Mouse (Mus musculus) limb, embryonic 13.5 days (tissue): ENCODE measurements at regions not wholly inside any gene's neighbourhood (a gene's known extent, or its start where the extent isn't known, plus 50 kb on each side); places are given as distances from the start of the nearest gene placed in this dataset.

Experiments used
- ATAC-seq: fragments of 200-750 bp; cut with Nextera tagmentation; 2 replicates; pipeline ENCODE4 v1.8.0; 2017; ENCODE audit warnings: low read depth, moderate number of reproducible peaks, moderate TSS enrichment; ENCODE audit not compliant: low FRiP score
- H3K27ac ChIP-seq: fragments of 300-500 bp; sonication (generic); 2 replicates; pipeline ENCODE4 v1.5.1; 2015; ENCODE audit warnings: inconsistent platforms, mild to moderate bottlenecking, moderate library complexity
- H3K27me3 ChIP-seq: fragments of 300-500 bp; sonication (generic); 2 replicates; pipeline ENCODE4 v1.6.1; 2015; ENCODE audit warnings: mild to moderate bottlenecking, inconsistent platforms
- H3K36me3 ChIP-seq: fragments of 300-500 bp; sonication (generic); 2 replicates; pipeline ENCODE4 v1.6.1; 2015; ENCODE audit warnings: inconsistent platforms, mild to moderate bottlenecking, moderate library complexity
- H3K4me1 ChIP-seq: fragments of 300-500 bp; sonication (generic); 2 replicates; pipeline ENCODE4 v1.6.1; 2015; ENCODE audit warnings: inconsistent platforms
- H3K4me2 ChIP-seq: fragments of 300-500 bp; sonication (generic); replicated peaks from 2 replicates; pipeline ENCODE4 v1.6.1; 2015; ENCODE audit warnings: inconsistent platforms, mild to moderate bottlenecking, moderate library complexity
- H3K4me3 ChIP-seq: fragments of 300-500 bp; sonication (generic); 2 replicates; pipeline ENCODE4 v1.5.1; 2015; ENCODE audit warnings: moderate library complexity, mild to moderate bottlenecking, inconsistent platforms
- H3K9ac ChIP-seq: fragments of 300-500 bp; sonication (generic); 2 replicates; pipeline ENCODE4 v1.6.1; 2015; ENCODE audit warnings: mild to moderate bottlenecking, inconsistent platforms
- H3K9me3 ChIP-seq: fragments of 300-500 bp; sonication (generic); 2 replicates; pipeline ENCODE4 v1.6.1; 2016; ENCODE audit warnings: inconsistent platforms
- WGBS: fragments of 180-500 bp; shearing (Covaris S2); methylation state at CpG from one replicate; pipeline ENCODE4 v1.1.7; 2015; 5-methylcytosine and 5-hydroxymethylcytosine counted together

DNA sequence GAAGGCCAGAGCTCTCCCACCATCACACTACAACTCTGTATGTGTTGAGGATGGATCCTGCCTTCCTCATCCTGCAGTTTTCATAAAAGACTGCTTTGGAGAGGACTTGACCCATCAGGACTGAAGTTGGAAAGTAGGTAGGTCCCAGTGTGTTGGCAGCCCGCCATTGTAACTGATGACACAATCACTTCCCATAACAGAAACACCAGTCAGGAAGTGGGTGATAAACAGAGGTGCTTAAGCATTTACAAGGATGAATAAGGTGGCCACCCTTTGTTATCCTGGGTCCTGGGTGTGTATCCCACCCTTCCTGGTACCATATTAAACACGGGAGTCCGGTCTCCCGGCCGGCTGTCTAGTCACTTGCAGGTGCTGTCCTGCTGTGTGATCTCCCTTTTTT, 118.3 kb downstream of the Snx10 start:
- Histone ChIP-seq H3K4me1 (no peaks in the 10 kb centered on the region), H3K27ac (no peak overlapping the region), H3K4me2 (no peak overlapping the region), H3K9ac (no peak overlapping the region), H3K4me3 (no peak overlapping the region), H3K27me3 (no peaks in the 10 kb centered on the region), H3K9me3 (no peaks in the 10 kb centered on the region), H3K36me3 (no peaks in the 10 kb centered on the region)
- WGBS, result 79% methylated on average over 5 of the region's 5 CpGs
- no peak for ATAC-seq

DNA sequence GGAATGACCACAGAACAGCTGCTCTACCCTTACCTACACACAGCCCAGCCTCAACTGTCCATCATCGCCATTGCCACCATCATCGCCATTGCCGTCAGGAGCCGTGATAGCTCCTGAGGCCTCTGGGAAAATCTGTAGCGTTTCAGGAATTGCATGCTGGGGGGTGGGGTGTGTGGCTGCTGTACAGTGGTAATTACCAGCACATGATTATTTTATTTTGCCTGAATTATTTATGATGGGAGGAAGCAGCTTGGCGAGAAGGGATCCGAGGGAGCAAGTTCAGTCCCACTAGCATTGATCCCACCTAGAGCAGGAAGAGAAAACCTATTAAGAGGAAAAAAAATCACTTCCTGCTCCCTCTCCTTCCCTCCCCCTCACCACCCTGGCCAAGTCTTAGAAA, 125.1 kb downstream of the Snx10 start:
- H3K4me2 ChIP-seq, result no peak overlapping the region
- WGBS, result 64% methylated on average over 7 of the region's 7 CpGs
- no peaks in the 10 kb centered on the region for H3K9me3 ChIP-seq
- ATAC-seq, result no peak
- H3K4me1 ChIP-seq, result peaks cover 18% of the 10 kb centered on the region
- no peaks in the 10 kb centered on the region for H3K27me3 ChIP-seq
- no peak overlapping the region for H3K4me3 ChIP-seq
- no peak overlapping the region for H3K9ac ChIP-seq
- no peak overlapping the region; the same call in 1 of the 2 replicates for H3K27ac ChIP-seq
- no peaks in the 10 kb centered on the region for H3K36me3 ChIP-seq

DNA sequence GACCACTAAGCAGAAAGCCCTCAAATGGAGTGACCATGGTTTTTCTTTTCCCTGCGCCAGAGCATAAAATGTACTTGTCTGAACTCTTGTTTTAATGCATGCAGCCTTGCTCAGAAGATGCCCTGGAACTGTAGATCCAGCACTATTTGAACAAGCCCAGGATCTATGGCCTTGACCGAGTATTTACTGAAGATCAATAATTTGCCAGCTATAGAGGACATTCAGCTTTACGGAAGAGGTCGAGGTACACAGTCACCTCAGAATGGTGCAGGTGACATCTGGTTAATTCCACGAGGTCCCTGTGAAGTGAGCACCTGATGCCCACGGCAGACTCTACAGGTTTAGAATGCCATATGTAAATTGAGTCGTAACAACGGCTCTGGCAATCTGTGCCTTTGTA, 130.1 kb downstream of the Snx10 start:
- no peaks in the 10 kb centered on the region for H3K9me3 ChIP-seq
- WGBS, result 91% methylated on average over 8 of the region's 8 CpGs
- H3K27ac ChIP-seq, result no peak overlapping the region
- no peak for ATAC-seq
- no peak overlapping the region for H3K4me2 ChIP-seq
- H3K4me3 ChIP-seq, result no peak overlapping the region
- no peak overlapping the region for H3K9ac ChIP-seq
- H3K4me1 ChIP-seq, result peaks cover 28% of the 10 kb centered on the region
- no peaks in the 10 kb centered on the region for H3K36me3 ChIP-seq
- no peaks in the 10 kb centered on the region for H3K27me3 ChIP-seq

DNA sequence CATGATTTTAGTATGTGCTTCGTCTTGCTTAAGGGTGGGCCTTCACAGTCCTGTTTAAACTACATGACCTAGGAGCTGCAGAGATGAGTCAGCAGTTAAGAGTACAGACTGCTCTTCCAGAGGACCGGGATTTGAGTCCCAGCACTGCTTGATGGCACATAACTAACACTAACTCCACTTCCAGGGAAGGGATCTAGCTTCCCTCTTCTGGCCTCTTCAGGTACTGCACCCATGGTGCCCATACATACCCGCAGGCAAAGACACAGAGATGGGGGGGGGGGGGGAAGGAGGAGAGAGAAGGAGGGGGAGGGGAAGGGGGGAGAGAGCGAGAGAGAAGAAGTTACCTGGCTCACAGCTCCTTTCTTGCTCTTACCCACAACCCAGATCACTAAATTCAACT, 131.3 kb downstream of the Snx10 start:
- 93% methylated on average over 4 of the region's 4 CpGs for WGBS
- Histone ChIP-seq H3K27me3 (no peaks in the 10 kb centered on the region), H3K27ac (no peak overlapping the region), H3K9me3 (no peaks in the 10 kb centered on the region), H3K4me1 (peaks cover 18% of the 10 kb centered on the region), H3K9ac (no peak overlapping the region), H3K4me2 (no peak overlapping the region), H3K36me3 (no peaks in the 10 kb centered on the region), H3K4me3 (no peak overlapping the region)
- ATAC-seq, result no peak

DNA sequence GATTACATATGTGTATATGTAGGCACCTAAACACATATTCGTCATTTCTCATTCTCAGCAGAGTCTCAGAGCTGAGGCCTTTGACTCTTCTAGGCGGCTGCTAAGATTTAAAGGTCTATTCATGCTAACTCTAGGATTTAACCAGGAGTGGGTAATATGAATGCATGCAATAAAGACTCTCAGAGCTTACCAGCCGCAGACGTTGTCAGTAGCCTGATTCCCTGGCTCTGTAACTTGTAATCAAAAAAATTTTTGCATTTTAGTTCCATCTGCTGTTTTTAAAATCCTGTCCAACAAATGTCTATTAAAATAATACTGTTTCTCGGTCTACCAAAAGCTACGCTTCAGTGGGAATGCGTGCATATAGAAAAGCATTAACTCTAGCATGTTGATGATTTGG, 132.4 kb downstream of the Snx10 start:
- WGBS, result 74% methylated on average over 7 of the region's 7 CpGs
- H3K27me3 ChIP-seq, result no peaks in the 10 kb centered on the region

DNA sequence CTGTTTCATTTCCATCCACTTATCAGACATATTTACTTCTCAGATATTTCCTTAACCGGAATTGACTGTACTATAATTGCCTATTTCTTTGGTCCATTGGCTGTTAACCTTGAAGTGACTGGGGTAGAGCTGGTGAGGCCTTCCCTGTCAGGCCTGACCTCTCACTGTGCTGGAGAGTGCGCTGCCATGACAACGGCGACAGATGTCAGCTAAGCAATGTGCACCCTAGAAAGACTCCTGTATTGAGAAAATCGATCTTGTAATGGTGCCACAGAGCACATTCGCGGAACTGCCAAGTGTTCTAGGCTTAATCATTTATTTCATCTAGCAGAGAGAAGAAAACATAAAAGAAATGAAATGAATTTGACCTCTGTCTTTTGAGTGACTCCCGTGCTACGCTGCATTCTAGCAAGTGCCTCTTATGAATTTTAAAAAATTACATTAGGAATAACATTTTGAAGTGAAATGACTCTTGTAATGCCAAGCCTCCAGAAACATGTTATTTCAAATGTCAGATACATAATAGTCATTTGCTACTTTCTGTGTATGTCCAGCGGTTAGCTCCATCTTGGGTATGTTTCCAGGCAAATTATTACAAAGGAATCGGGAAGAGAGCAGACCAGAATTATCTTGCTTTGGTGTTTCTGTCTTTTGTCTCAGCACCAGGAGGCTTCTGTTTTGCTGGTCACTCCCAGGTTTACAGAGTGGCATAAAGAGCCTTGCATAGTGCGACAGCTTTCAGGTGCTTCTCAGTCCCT, 133.4 kb downstream of the Snx10 start:
- ATAC-seq, result no peak
- no peak overlapping the region for H3K9ac ChIP-seq
- no peaks in the 10 kb centered on the region for H3K36me3 ChIP-seq
- no peak overlapping the region for H3K4me2 ChIP-seq
- H3K4me1 ChIP-seq, result peaks cover 16% of the 10 kb centered on the region
- H3K9me3 ChIP-seq, result no peaks in the 10 kb centered on the region
- WGBS, result 70% methylated on average over 12 of the region's 12 CpGs
- H3K4me3 ChIP-seq, result no peak overlapping the region
- no peak overlapping the region for H3K27ac ChIP-seq
- no peaks in the 10 kb centered on the region for H3K27me3 ChIP-seq

More for the DNA sequence above, 132.4 kb downstream of the Snx10 start:
- Histone ChIP-seq H3K9me3 (no peaks in the 10 kb centered on the region), H3K27ac (no peak overlapping the region), H3K9ac (no peak overlapping the region), H3K4me3 (no peak overlapping the region), H3K4me2 (no peak overlapping the region), H3K4me1 (peaks cover 16% of the 10 kb centered on the region), H3K36me3 (no peaks in the 10 kb centered on the region)
- ATAC-seq, result no peak

DNA sequence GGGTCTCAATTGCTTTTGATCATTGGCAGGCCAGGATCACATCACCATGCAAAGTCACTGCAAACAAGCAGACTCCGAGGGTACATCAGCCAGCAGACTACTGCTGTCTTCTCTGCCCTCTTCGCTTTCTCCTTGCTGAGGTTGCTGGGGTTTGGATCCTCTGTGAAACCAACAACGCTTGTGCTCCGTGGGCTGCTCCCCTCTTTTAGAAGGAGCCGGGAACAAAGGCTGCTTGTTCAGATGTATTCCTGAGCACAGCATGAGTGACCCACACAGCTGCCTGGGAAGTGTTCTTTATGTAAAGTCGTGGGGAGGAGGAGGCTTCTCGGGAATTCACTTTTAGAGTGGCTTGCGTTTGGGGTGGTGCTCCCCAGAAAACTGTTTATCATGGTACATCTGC, 134.7 kb downstream of the Snx10 start:
- Histone ChIP-seq H3K4me2 (peak overlapping the region; percentile 23; the same call in 1 of the 2 replicates), H3K27ac (no peak overlapping the region), H3K9me3 (no peaks in the 10 kb centered on the region), H3K4me3 (no peak overlapping the region), H3K27me3 (no peaks in the 10 kb centered on the region), H3K4me1 (peaks cover 16% of the 10 kb centered on the region), H3K36me3 (no peaks in the 10 kb centered on the region), H3K9ac (no peak overlapping the region)
- no peak for ATAC-seq
- 25% methylated on average over 8 of the region's 8 CpGs for WGBS

DNA sequence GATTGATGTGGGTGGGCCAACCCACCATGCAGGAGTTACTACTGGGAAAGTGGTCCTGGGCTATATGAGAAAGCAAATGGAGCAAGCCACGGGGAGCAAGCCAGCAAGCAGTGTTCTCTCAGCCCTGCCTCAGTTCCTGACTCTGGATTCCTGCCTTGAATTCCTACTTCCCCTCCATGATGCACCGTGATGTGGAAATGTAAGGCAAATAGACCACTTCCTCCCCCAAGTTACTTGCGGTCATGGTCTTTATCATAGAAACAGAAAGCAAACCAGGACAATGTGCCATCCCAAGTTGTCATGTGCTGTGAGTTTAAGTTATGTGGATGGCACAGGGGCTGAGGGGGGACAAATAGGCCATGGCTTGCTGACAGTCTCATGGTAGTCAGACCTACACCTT, 139.5 kb downstream of the Snx10 start:
- Histone ChIP-seq H3K9ac (no peak overlapping the region), H3K27ac (no peak overlapping the region), H3K36me3 (no peaks in the 10 kb centered on the region), H3K4me2 (no peak overlapping the region), H3K27me3 (no peaks in the 10 kb centered on the region), H3K4me3 (no peak overlapping the region), H3K9me3 (peaks cover 12% of the 10 kb centered on the region; the same call in 1 of the 2 replicates), H3K4me1 (peaks cover 8% of the 10 kb centered on the region)
- WGBS, result 86% methylated on average over 3 of the region's 3 CpGs
- ATAC-seq, result no peak

DNA sequence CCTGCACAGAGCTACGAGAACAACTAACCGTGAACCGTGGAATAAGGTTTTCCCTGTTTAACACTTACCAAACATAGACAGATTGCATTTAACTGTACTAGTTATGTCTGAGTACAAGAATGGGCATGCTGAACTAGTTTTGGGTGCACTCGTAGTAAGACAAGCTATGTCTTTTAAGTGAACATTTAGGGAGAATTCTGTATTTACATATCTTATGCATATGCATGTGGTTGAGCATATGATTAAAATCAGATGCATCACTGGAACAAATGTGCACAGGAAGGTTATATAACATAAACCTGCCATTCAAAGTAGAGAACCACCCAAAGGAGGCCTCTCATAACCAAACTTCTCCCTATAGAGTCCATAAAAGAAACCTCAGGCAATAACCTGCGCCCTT, 140.3 kb downstream of the Snx10 start:
- no peak overlapping the region for H3K4me3 ChIP-seq
- peaks cover 12% of the 10 kb centered on the region; the same call in 1 of the 2 replicates for H3K9me3 ChIP-seq
- no peak overlapping the region for H3K9ac ChIP-seq
- H3K4me2 ChIP-seq, result no peak overlapping the region
- no peaks in the 10 kb centered on the region for H3K36me3 ChIP-seq
- 93% methylated on average over 5 of the region's 5 CpGs for WGBS
- H3K4me1 ChIP-seq, result no peaks in the 10 kb centered on the region
- no peaks in the 10 kb centered on the region for H3K27me3 ChIP-seq
- no peak overlapping the region for H3K27ac ChIP-seq
- no peak for ATAC-seq

DNA sequence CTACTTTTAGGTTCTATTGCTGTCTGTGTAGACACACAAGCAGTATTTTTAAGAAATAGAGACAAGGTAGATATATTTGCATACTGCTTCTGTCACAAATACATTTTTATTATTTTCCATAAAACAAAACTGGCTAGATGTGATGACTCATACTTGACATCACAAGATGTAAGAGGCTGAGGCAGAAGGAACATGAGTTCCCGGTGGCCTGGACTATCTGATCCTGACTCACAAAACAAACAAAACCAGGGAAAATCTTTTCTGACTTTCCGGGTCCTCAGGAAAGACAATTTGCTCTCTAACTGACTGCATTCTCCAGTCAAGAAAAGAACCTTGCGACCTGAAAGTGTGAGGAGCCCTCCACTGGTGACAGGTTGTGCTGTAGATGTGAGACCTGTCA, 143.3 kb downstream of the Snx10 start:
- peaks cover 12% of the 10 kb centered on the region; the same call in 1 of the 2 replicates for H3K9me3 ChIP-seq
- no peak overlapping the region for H3K27ac ChIP-seq
- no peaks in the 10 kb centered on the region for H3K36me3 ChIP-seq
- no peak for ATAC-seq
- no peak overlapping the region for H3K4me2 ChIP-seq
- WGBS, result 82% methylated on average over 3 of the region's 3 CpGs
- H3K4me3 ChIP-seq, result no peak overlapping the region
- H3K4me1 ChIP-seq, result no peaks in the 10 kb centered on the region
- H3K27me3 ChIP-seq, result no peaks in the 10 kb centered on the region; the same call in 1 of the 2 replicates
- H3K9ac ChIP-seq, result no peak overlapping the region

DNA sequence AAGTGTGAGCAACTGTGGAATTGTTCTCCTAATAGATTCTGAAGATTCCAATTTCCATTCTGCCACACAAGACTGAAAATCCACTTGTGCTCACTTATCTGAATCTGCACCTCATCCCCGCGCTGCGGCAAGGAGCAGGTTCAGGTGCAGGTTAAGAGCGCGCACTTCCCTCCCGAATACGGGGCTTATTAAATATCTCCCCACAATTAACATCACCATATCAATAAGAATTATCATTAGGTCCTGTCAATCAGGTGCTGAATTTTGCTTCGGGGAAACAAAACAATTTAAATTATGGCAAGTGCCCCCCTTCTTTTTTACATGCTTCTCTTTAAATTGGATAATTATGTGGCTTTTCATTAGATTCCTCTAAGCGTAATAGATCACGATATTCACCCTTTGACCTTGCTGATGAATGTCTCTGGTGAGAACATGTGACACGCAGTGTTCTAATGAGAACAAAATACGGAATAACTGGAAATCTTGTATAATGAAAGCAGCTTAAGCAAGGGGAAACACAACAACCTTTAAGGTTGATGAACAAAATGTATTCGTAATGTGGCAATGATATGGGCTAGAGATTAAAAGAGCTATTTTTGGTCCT, 151.7 kb downstream of the Snx10 start:
- Histone ChIP-seq H3K27me3 (no peaks in the 10 kb centered on the region), H3K9ac (no peak overlapping the region), H3K9me3 (no peaks in the 10 kb centered on the region), H3K4me2 (no peak overlapping the region), H3K4me1 (peaks cover 6% of the 10 kb centered on the region), H3K36me3 (no peaks in the 10 kb centered on the region), H3K27ac (no peak overlapping the region), H3K4me3 (no peak overlapping the region)
- WGBS, result 74% methylated on average over 13 of the region's 13 CpGs
- no peak for ATAC-seq

DNA sequence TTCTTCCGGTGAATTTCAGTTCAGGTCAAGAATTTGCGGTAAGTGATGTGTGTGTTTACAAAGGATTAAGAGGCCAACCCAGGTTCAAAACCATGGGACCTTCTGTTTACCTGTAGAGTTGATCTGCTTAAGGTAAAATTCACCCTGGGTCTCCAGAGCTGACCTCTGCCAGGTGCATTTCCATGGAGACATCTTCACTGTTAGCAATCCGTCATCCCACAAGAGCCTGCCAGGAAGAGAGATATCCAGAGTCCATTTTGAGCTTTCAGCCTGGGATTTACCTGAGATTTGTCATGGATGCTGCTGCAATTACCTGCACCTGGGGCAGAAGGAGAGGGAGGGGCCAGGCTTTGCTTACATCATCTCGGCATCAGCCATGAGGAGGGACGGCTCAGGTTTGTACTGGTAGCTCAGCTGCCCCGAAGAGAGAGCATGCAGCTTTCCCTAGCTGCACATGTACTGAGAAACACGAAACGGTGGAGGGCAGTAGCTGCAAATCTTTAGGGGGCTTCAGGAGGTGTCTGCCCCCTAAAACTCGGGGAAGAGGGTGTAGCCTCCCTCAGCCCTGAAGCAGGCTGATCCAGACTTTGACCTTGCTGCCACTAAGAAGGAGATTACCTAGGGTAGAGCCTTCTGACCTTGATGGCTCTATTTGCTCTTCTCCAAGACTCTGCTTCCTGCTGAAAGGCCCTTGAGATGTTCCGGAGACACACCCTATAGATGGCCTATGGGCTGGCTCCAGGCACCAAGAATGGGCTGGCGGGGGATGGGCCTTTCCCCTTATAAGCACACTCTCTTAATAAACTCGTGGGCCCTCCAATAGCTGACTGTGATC, 153.7 kb downstream of the Snx10 start:
- Histone ChIP-seq H3K9ac (no peak overlapping the region), H3K27me3 (no peaks in the 10 kb centered on the region), H3K4me3 (no peak overlapping the region), H3K9me3 (no peaks in the 10 kb centered on the region), H3K4me2 (no peak overlapping the region), H3K36me3 (no peaks in the 10 kb centered on the region), H3K4me1 (peaks cover 9% of the 10 kb centered on the region), H3K27ac (no peak overlapping the region)
- WGBS, result 76% methylated on average over 12 of the region's 12 CpGs
- ATAC-seq, result no peak
